Mouse (Mus musculus) heart, postnatal 10 days (tissue): ENCODE measurements around the gene Hmx2. TPM values are rescaled to one million over a fixed set of nuclear protein-coding genes. Genes with fewer than 3 reads are reported as not detected.

Experiments
- DNase-seq, 2 experiments: peaks; one replicate each; pipeline ENCODE4 v3.0.0; 2021
- intact Hi-C: fragments of 180-260 bp; cut with DNase I; formaldehyde crosslinking; loops from one replicate; pipeline ENCODE4 v1.15.1; 2025
- total RNA-seq, 2 experiments: library from RNA; stranded (reverse); gene quantifications; 2 replicates each; pipeline ENCODE4 v1.2.3; 2021

Hmx2 gene
- not detected for total RNA-seq

DNA sequence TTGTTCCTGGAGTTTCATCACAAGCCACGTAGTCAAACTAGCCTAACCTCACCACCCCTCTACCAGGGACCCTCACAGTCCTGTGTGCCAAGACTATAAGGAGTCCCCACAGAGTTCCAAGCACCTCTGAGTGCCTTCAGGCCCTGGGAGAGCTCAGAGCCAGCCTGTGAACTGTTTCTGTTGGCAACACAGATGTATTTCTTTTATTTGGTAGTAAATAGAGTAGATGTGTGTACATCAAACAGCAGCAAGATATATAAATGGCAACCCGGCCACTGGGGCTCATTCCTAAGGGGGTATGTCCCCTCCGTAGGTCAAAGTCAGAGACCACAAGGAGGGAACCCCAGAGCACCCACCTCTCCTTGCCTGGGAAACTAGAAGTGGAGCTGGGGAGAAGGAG is at the start of gene Hmx2:
Gene Hmx2 (plus strand): TSS at position 301 of the 400 bp plus-strand sequence.
- no peak for DNase-seq
- intact Hi-C loops, result no loop called here

DNA sequence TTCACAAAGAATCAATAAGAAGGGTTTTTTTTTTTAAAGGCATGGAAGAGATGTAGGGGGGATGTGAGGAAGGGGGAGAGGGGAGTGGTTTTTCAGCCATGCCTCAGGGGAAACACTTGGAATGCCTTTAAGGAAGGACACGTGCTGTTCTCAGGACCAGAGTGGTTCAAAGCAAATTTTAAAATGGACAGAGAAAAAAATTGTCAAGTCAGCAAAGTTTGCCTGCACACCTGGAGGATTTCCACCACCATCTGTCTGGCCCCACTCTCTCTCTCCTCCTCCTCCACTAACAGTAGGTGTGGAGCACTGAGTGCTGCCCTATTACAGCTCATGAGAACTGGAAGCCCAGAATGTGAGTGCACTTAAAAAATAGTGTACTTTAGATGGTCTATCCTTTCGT is 44.8 kb upstream of the Hmx2 start:
- DNase-seq, result no peak
- intact Hi-C loops, result no loop called here

GRCm38 (mm10) chr7:131539979-131540378 is 8.6 kb upstream of the Hmx2 start:
- DNase-seq, result peak; percentile 85 to 92
- intact Hi-C loops, result loop anchor here (1.0 to 5.0 kb wide), 5 partner anchors 17 to 1012 kb away; partner anchors contain the start of genes Acadsb and Ikzf5

- DNase-seq, result no peak
Measured at GRCm38 (mm10) chr7:131541184-131542114, 7.1 kb upstream of the Hmx2 start.

DNA sequence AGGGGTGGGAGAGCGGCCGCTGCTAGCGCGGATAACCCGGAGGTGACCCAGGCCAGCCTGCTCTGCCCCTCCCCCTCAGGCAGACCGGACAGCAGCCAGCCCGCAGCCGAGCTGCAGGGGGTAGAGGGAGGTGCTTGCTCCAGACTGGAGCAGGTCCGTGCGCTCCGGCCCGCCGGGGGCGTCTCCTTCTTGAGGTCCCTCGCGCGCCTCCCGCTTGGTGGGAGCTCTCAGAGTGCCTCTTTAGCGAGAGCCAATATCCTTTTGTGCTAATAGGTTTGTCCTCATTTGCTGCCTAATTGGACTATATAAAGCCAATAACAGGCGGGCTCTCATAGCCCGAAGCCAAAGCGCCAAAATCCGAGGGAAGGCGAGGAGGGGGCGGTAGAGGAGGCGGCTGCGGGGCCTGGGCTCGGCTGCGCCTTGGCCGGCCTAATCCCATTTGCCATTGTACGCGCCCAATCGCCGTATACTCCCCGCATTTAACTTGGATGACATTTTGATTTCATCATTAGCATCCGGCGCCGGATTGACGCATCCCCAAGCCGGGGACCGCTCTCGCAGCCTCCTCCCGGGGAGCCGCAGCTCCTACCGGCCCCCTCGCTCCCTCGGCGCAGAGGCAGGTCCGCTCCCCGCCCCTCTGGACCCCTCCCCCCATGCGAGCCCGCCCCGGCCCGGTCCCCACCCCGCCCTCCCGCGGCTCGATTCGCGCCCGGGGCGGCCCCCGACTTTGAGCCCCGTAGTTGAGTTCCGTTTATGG is 6.3 kb upstream of the Hmx2 start, which contains the start of gene Hmx3:
Gene Hmx3 (plus strand): TSS at position 753 of the 757 bp plus-strand sequence.
- intact Hi-C loops, result loop anchor here (5.0 kb wide), 2 partner anchors 130 to 1010 kb away; partner anchors contain the start of genes Acadsb and Ikzf5
- DNase-seq, result peak in 1 of 2 experiments; percentile 14

More at GRCm38 (mm10) chr7:131541184-131542114, 7.1 kb upstream of the Hmx2 start:
- intact Hi-C loops, result loop anchor here (2.0 to 5.0 kb wide), 3 partner anchors 15 to 1011 kb away; partner anchors contain the start of genes Acadsb and Ikzf5

- peak in 1 of 2 experiments; percentile 20 for DNase-seq
- intact Hi-C loops, result loop anchor here (5.0 kb wide), 2 partner anchors 131 to 1009 kb away; partner anchors contain the start of genes Acadsb and Ikzf5
Measured at GRCm38 (mm10) chr7:131542872-131543622, 5.5 kb upstream of the Hmx2 start.

GRCm38 (mm10) chr7:131543623-131544481 is 4.7 kb upstream of the Hmx2 start:
- intact Hi-C loops, result loop anchor here (5.0 kb wide), 2 partner anchors 132 to 1008 kb away; partner anchors contain the start of genes Acadsb and Ikzf5
- DNase-seq, result peak in 1 of 2 experiments; percentile 37

DNA sequence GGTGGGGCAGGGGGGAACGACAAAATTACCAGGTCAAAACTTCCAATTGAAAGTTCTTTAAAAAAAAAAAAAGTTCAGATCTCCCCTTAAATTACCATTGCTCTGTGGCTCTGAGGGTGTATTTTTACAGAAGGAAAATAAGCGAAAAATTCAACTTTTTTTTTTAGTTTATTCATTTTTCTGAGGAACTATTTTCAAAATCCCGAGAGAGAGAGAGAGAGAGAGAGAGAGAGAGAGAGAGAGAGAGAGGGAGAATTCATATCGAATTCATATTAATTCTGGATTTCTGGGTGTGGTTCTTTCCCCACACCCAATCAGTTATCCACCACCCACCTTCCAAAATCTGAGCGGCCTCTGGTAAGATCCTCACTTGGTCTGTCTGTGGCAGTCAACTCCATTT is 3.7 kb upstream of the Hmx2 start:
- intact Hi-C loops, result loop anchor here (5.0 kb wide), 2 partner anchors 133 to 1007 kb away; partner anchors contain the start of genes Acadsb and Ikzf5
- no peak for DNase-seq

GRCm38 (mm10) chr7:131545701-131546385 is 2.7 kb upstream of the Hmx2 start:
- DNase-seq, result no peak
- intact Hi-C loops, result no loop called here

DNA sequence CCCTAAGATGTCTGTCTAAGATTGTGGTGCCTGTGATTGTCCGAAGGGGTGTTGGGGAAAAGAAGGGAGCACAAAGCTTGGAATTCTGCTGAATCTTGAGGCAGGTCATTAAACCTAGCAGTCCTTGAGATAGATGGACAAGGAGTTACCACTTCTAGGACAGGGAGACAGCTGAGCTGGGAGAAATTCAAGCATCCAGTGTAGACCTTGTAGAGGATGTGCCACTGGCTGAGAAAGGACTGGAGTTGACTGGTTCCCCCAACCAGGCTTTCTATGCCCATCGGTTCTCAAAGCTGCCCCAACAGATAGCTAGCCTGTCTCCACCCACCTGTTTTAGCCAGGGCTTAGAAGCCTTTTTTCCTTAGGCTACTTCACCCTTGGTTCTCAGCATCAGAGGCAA is 2.1 kb upstream of the Hmx2 start:
- intact Hi-C loops, result no loop called here
- DNase-seq, result no peak

DNA sequence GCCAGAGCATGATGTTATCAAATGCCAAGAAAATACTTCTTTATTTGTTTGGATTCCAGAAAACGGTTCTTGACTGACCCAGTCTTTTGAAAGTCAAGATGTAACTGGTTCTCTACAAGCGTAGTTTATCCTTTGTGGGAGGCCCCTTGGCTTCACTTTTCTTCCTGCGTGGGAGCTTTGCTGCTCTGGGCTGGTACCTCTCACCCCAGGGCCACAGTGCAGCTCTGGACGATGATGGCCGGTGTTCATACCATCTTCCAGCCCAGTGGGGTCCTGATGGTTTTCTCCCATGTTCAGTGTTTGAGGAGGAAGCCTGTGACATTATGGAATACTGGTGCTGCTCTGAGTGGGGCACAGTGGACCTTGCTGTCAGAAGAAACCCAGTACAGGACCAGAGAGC is 1.1 kb upstream of the Hmx2 start:
- intact Hi-C loops, result no loop called here
- DNase-seq, result no peak

DNA sequence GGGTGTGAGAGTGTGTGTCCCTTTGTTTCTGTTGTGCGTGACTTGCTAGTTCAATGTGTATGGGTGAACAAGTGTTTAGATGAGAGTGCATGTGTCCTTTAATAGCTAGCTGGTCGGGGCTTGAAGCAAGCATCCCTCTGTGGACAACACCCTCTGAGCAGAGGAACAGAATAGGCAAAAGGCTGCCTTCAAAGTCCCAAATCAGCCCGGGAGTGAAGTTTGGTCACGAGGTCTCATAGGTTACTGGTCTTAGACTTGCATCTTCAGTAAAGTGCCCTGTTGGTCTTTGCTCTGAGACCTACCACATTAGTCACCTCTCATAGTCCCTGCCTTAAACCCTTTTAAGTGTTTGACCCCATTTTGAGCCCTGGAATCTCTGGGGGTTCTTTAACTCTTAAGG is 2.9 kb downstream of the Hmx2 start:
- intact Hi-C loops, result no loop called here

DNA sequence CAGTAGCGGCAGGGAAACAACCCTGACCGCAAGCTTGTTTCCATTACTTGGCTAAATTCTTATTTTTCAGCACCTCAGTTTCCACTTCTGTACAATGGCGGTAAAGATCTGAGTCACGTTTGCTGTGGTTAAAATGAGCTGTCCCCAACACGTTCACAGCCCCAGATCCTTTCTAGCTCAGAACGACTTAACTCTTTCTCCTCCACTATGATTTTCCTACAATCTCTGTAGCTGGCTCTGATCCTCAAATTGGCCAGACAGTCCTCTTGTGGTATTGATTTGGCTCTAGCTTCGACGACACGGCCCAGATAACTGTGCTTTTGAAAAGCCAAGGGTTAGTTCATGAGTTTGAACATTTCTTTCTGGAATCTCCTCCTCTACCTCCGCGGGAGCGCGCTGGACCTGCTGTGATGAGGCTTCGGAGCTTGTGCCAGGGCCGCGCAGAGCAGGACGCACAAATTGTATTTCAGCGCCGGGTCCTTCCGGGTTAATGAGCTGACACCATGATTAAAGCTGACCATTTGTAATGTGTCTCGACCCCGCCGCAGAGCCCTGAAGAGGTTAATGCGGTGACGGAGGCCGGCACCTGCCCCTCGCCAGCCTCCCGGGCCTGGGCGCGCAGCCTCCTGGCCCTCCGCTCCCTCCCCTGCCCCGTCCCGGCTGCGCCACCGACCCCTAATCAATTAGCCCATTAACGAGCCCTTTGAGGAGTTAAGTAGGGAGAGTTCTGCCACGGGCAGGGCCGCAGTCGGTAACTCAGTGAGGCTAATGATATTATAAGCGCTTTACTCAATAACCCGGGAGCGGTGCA is 3.6 kb downstream of the Hmx2 start:
- intact Hi-C loops, result no loop called here
- DNase-seq, result no peak

More for the DNA sequence above, 2.9 kb downstream of the Hmx2 start:
- no peak for DNase-seq

DNA sequence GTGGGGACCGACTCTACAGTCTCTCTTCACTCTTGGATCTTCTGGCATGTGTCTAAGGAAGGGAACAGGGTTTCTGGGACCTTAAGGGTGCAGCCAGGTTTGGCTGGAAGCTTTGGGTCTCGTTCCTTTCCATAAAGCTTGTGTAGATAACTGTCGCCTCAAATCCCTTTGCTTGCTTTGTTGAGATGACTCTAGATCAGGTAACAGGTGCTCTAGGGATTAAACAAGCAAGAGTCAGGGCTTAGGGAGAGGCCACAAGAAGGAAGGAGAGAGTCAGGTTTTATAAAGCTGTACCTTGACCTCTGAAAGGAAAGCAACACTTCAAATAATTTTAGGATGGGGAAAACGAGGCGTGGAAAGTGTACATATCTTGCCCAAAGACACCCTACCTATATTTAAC is 4.2 kb downstream of the Hmx2 start:
- intact Hi-C loops, result no loop called here
- no peak for DNase-seq

GRCm38 (mm10) chr7:131553771-131554175 is 5.2 kb downstream of the Hmx2 start:
- peak; percentile 30 to 41 for DNase-seq
- intact Hi-C loops, result no loop called here

DNA sequence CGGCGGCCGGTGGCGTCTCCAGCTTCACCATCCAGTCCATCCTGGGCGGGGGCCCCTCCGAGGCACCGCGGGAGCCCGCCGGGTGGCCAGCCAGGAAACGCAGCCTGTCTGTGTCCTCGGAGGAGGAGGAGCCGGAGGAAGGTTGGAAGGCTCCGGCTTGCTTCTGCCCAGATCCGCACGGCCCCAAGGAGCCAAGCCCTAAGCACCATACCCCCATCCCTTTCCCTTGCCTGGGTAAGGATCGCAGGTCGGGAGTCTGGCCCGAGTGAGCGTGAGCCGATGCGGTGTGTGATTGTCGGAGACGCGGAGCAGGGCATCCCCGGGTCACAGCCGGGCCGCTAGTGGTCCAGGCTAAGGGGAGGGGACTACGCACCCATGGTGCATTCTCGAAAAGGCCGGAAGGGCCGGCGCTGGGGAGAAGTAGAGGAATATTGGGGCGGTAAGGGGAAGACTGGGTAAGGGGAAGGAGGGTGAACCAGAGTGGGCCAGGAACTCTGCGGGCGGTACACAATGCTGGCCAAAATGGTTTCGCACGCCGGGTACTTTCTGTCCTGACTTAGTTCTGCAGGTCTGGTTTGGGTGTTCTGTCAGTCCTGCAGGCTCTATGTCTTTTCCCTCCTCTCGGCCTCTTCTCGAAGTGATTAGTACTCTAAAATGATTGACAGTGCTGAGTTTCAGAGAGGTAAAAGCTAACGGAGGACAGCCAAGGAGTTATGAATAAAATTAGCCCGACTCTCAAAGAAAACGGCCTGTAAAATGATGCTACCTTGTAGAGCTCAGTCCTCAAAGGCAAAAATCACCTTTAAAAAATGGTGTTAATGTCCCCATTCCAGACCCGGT is 6.0 kb downstream of the Hmx2 start:
- peak in 1 of 2 experiments; percentile 20 for DNase-seq
- intact Hi-C loops, result loop anchor here (5.0 kb wide), 2 partner anchors 147 to 192 kb away; partner anchors contain the start of gene 2310057M21Rik
